Mouse (Mus musculus): Measurements from ENCODE around the gene Cacna1g.
A peak's percentile ranks its signal among the peaks of the same experiment; 100 is the strongest.

Gene Cacna1g

GRCm38 (mm10) chr11:94473707-94474543 is at the start of gene Cacna1g:
Gene Cacna1g (minus strand): TSS chr11:94474198.
- peak; percentile 82 for DNase-seq (ENCODE audit: low spot score)

GRCm38 (mm10) chr11:94521219-94521843 is 47.3 kb upstream of the Cacna1g start, which contains the start of gene Mycbpap:
Gene Mycbpap (minus strand): TSS chr11:94521742.
- DNase-seq (ENCODE audit: low spot score), result peak; percentile 56

- no peak for DNase-seq (ENCODE audit: low spot score)
These were observed 39.5 kb upstream of the Cacna1g start for GRCm38 (mm10) chr11:94513452-94513851.

GRCm38 (mm10) chr11:94508976-94509375 is 35.0 kb upstream of the Cacna1g start:
- no peak for DNase-seq (ENCODE audit: low spot score)

- DNase-seq (ENCODE audit: low spot score), result no peak
These were observed 27.5 kb upstream of the Cacna1g start for GRCm38 (mm10) chr11:94501482-94501881.

- DNase-seq (ENCODE audit: low spot score), result no peak
These were observed 26.4 kb upstream of the Cacna1g start for GRCm38 (mm10) chr11:94500362-94500761.

- DNase-seq (ENCODE audit: low spot score), result no peak
These were observed 25.7 kb upstream of the Cacna1g start, which contains the start of gene Epn3 for GRCm38 (mm10) chr11:94499661-94500152. Gene Epn3 (minus strand): TSS chr11:94499974.

- DNase-seq (ENCODE audit: low spot score), result peak; percentile 44
These were observed 25.0 kb upstream of the Cacna1g start for GRCm38 (mm10) chr11:94499035-94499434.

- peak; percentile 63 for DNase-seq (ENCODE audit: low spot score)
These were observed 24.3 kb upstream of the Cacna1g start for GRCm38 (mm10) chr11:94498093-94498996.

GRCm38 (mm10) chr11:94495415-94495814 is 21.4 kb upstream of the Cacna1g start:
- DNase-seq (ENCODE audit: low spot score), result no peak

- no peak for DNase-seq (ENCODE audit: low spot score)
These were observed 17.7 kb upstream of the Cacna1g start for GRCm38 (mm10) chr11:94491749-94492099.

- DNase-seq (ENCODE audit: low spot score), result peak; percentile 35
These were observed 17.2 kb upstream of the Cacna1g start for GRCm38 (mm10) chr11:94491035-94491748.

GRCm38 (mm10) chr11:94489745-94490144 is 15.7 kb upstream of the Cacna1g start:
- DNase-seq (ENCODE audit: low spot score), result no peak

- DNase-seq (ENCODE audit: low spot score), result no peak
These were observed 15.0 kb upstream of the Cacna1g start for GRCm38 (mm10) chr11:94488767-94489533.

- DNase-seq (ENCODE audit: low spot score), result peak; percentile 92
These were observed 12.0 kb upstream of the Cacna1g start, which contains the start of gene Spata20 for GRCm38 (mm10) chr11:94486001-94486400. Gene Spata20 (minus strand): TSS chr11:94486179.

GRCm38 (mm10) chr11:94485223-94485622 is 11.2 kb upstream of the Cacna1g start:
- no peak for DNase-seq (ENCODE audit: low spot score)

- DNase-seq (ENCODE audit: low spot score), result no peak
These were observed 10.6 kb upstream of the Cacna1g start for GRCm38 (mm10) chr11:94484636-94485035.

GRCm38 (mm10) chr11:94483921-94484320 is 9.9 kb upstream of the Cacna1g start:
- DNase-seq (ENCODE audit: low spot score), result no peak

- DNase-seq (ENCODE audit: low spot score), result no peak
These were observed 9.4 kb upstream of the Cacna1g start for GRCm38 (mm10) chr11:94483436-94483835.

GRCm38 (mm10) chr11:94482738-94483137 is 8.7 kb upstream of the Cacna1g start:
- no peak for DNase-seq (ENCODE audit: low spot score)
